Mouse (Mus musculus) B cell, adult 2 months (primary cell): Measurements from ENCODE around the gene Sox10.

Source experiments
- DNase-seq, 2 experiments: peaks; one replicate each; pipeline ENCODE4 v3.0.0; 2022

Sox10 gene

DNA sequence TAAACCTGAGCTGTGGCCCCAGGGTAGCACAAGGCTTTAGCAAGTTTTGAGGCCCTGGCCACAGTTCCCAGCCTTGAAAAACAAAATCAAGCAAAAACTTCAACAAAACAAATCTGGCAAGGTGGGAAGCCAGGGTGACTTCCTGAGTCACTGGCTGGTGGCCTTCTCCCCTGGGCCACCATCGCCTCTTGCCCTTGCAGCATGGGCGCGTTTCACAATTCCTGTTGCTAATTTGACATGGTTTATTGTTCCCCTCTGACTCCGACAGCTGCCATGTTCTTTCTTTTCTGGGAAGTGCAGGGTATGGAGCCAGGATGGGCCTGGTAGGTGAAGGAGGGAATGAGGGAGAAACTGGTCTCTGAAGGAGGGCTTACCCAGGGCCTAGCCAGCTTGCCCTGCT lies 42.9 kb downstream of the Sox10 start:
- DNase-seq: no peak

DNA sequence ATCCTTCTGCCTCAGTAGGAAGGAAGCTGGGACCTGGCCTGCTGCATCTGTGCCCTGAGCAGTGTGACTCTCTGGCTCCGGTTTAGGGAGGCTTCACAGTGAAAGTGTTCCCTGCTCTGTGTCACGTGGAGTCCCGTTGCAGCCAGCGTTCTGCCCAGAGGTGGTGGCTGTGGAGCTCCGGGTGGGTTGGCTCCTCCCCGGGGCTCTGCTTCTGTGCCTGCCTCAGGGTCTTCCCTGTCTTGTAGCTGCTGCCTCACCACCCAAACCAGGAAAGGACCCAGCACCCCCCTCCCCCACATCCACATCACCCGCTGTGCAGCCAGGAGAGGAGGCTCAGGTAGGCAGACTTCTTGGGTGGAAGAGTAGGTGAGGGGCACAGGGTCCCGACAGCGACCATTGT lies 45.5 kb downstream of the Sox10 start:
- no peak for DNase-seq

DNA sequence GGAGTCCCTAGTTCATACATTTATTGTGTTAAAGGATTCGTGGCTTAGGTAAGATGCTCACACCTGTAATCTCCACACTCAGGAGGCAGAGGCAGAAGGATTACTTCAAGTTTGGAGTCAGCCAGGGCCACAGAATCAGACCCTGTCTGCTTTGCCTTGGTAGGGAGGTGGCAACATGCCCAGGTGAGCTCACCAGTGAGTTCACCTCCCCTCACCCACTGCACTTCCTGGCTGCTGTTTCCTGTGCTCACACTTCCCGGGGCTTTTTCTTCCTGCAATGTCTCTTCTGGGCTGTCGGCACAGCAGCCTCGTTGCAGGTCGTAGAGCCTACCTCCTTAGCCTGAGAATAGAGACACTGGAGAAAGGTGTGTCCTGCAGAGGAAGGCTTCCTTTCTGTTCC lies 49.8 kb downstream of the Sox10 start:
- DNase-seq: no peak

DNA sequence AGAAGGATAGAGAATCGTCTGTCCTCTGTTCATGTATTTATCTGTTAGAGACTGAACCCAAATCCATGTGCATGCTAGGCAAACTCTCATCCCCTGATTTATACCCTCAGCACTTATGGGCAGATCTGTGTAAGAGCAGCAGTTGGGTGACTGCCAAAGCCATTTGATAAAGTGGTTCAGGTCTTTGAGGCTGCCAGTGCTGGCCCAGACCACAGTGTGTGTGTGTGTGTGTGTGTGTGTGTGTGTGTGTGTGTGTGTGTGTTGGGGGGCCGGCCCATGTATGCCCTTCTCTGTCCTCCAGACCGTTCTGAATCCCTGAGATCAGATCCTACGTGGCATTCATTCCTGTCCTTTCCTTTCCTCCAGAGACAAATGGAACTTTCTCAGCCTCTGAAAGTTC lies 53.3 kb downstream of the Sox10 start:
- no peak for DNase-seq

DNA sequence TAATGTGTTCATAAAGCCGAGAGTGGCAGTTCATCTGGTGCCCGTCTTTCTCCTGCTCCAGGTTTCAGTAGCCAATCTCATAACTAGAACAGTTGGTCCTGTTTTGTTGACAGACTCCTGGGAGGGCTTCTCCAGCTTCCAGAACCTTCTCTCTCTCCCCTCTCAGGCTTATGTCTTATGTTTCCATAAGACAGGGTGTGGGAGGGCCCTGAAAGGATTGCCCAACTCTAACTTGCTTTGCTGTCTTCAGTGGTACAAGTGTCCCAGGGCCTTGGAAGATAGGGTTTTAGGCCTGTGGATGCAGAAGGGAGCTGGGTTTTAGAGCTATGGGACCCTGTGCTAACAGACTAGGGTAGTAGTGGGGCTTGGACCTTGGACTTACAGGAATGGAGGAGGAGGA lies 54.5 kb downstream of the Sox10 start:
- no peak for DNase-seq

DNA sequence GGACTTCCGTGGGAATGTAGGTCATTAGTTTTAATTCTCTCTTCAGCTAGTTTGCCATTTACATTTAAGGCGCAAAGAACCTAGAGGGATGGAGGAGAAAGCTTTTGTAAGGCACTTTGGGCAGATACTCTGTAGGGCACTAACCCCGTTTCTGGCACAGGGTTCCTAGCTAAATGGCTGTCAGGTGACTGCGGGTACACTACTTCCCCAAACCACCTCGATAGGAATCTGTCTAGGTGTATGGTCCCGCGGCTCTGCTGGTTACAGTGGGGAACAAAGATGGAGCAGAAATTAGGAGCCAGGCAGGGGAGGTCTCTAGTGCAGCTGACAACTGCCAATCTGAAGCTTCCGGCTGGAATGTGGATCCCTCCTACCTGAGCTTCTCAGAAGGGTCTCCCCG lies 55.0 kb downstream of the Sox10 start:
- DNase-seq: peak; percentile 14 to 20

DNA sequence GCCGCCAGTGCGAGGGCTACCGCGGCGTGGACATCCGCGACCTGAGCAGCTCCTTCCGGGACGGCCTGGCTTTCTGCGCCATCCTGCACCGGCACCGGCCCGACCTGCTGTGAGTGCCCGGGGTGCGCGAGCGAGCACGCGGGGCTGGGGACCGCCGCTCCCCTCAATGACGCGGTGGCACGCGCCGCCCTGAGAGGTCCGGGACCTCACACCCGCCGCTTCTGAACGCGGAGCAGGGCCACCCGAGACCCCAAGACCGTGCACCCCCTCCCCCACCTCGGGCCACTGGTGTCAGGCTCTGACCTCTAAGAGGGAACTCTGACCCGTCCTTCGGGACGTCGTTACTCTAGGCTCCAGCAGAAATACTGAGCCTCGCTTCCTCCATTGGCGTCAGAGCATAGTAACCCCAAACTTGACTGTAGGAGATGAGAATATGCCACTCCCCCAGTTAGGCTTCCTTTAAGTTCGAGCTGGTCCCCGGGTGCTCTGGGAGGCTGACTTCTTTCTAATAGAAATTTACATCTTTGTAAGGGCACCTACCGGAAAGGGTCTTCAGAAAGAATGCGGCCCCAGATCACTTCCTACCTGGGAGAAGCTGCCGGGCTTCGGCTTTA lies 55.6 kb downstream of the Sox10 start:
- no peak for DNase-seq

DNA sequence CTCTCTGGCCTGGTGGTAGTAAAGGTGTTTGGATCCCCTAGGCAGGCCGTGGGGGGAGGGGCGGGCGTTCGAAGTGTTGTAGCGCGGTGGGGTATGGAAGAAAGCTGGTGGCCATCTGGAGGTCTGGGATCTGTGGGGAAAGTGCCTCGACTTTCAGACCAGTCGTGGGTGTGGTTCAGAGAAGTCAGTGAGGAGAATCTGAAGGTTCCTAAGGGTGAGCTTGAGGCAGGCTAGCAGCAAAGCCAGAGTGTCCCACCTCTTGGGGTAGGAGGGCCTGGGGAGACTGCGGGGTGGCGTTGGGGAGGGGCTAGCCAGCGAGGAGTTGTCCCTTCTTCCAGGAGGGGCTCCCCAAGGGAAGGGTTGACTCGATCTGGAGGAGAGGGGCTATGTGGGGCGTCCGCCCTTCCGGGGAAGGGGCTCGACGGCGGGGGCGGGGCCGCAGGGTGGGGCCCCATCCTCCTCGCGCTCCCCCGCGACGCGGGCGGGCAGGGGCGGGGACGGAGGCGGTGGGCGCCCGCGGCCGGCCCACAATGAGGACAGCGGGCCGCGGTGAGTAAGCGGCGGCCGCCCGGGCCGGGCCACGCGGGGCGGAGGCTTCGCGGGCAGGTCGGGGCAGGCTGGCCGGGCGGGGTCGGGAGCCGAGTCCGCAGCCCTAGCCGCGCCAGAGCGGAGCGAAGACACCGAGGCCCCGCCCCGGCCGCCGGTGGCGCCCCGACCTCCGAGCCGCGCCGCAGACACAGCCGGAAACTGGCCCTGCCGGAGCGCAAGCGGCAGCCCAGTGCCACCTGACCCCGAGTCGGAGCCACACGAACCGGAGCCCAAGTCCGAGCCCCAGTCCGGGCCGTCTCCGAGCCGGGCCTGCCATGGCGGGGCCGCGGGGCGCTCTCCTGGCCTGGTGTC lies 56.4 kb downstream of the Sox10 start, which contains the start of gene Micall1:
Gene Micall1 (plus strand): TSS at position 478 of the 900 bp plus-strand sequence.
- DNase-seq: peak; percentile 71 to 77

DNA sequence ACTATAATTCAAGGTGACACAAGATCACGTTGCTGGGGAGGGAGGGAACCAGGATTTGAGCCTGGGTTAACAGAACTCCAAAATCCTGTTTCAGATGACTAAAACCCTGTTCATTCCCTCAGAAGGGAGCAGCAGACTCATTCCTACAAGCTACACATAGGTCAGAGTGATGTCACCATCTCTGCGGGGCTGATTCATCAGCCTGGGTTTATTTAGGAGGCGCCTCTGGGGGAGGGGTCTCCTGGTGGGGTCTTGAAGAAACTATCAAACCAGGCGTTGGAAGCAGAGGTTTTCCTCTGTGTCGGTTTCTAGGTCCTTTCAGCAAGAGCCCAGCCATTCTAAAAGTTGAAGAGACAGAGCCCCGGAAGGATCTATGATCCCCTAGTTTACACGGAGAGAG lies 57.1 kb downstream of the Sox10 start:
- no peak for DNase-seq

DNA sequence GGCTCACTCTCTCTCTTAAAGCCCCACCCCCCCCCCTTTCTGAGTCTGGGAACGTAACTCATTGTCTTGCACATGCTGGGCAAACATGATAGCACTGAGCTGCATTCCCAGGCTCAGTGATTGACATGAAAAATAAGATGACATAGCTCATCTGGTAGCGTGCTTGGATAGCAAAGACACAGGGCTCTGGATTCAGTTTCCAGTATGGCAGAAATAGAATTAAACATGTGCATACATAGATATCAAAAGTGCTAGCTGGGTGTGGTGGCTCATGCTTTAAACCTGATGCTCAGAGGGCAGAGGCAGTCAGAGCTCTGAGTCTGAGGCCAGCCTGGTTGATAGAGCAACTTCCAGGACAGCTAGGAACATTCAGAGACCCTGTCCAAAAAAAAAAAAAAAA lies 59.2 kb downstream of the Sox10 start:
- no peak for DNase-seq
